Mouse (Mus musculus) embryonic stem cell, embryonic (primary cell): ENCODE measurements around the gene Kcnq1.

Experiments used
- CTCF ChIA-PET, 4 experiments: fragments of 300-600 bp in 2 of 4; fragments of 350-600 bp in 2 of 4; sonication (Branson Sonifier 250); formaldehyde crosslinking; loops; one replicate each; lab custom pipeline; 2022; ENCODE audit warnings: inconsistent platforms in 2 of 4; lab: Charles Lee
- POLR2A ChIA-PET, 4 experiments: fragments of 300-600 bp in 2 of 4; fragments of 350-600 bp in 2 of 4; sonication (Branson Sonifier 250); formaldehyde crosslinking; loops; one replicate each; lab custom pipeline; 2022; ENCODE audit warnings: antibody characterized with exemption in 4 of 4, inconsistent platforms in 1 of 4; lab: Charles Lee

Kcnq1 gene

DNA sequence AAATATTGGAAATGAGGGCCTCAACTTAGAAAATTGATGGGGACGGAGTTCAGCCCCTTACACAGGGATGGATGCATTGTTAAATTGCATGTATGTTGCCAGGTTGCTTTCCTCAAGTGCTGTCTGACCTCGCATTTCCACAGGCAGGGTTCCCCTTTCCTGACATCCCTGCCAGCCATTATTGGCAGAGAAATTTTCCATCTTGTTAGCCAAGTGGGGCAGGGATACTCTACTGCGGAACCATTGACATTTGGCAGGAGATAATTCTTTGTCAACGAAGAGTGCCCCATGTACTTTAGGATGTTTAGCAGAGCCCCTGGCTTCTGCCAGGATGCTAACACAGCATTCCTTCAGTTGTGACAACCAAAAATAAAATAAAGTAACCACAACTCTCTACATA lies 104.6 kb downstream of the Kcnq1 start:
- ChIA-PET POLR2A (interaction anchor here in 1 of 4 experiments (0.8 kb wide), 1 partner anchor 9 kb away, joined by 3 read pairs; no protein-coding TSS in a partner anchor), CTCF (no interaction called here)

DNA sequence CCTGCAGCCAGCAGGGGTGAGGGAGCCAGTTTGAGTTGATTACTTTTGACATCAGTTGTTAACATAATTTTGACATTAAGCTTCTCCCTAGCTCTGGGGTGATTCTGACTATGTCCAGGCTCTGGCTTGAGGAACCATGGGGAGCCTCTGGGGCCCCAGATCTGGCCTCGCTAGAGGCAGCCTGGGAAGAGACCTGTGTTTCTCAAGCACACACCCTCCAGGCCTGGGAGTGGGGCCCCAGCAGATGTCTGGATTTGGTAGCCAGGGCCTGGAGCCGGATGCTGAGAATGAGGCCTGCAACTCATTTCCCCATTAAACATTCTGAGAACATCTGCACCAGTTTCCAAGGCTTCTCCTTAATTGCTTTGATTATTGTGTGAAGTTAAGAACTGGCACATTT lies 145.0 kb downstream of the Kcnq1 start:
- CTCF ChIA-PET, result no interaction called here
- POLR2A ChIA-PET, result interaction anchor here in 2 of 4 experiments (0.5 to 2.5 kb wide), 6 partner anchors 7 to 45 kb away, joined by 3 to 7 read pairs (median 4); no protein-coding TSS in a partner anchor

DNA sequence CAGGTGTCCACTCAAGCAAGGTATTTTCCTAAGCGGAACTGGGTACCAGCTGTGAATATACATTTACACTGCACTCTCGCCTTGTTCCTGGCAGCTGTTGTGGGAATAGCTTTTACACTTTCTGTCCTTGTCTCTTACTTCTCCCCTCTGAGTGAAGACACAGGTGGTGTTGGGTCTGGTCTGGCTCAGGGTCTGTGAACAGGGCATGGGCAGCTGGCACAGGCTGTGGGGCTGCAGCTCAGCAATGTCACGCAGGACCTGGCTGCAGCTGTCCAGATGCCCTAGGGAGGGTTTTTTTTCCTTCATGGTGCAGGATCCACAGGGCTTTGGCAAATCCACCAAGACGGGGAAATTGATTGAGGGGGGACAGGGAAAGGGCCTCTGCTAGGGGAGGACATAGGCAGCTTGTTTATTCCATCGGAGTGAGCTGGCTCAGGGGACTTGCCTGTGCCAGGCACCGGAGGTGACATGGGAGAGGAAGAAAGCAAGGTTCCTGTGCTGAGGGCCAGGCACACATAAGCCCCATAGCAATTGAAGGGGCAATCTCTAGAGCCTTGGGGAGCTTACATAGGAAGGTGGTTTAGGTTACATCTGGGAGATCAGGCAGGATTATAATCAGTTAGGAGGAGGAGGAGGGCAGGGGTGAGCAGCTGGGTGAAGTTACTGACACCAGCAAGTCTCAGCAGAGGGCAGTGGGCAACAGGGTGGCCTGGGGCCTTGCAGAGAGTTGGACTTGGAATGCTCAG lies 147.1 kb downstream of the Kcnq1 start:
- POLR2A ChIA-PET, result interaction anchor here in 3 of 4 experiments (0.6 to 2.5 kb wide), 9 partner anchors 11 to 132 kb away, joined by 3 to 7 read pairs (median 4); no protein-coding TSS in a partner anchor
- CTCF ChIA-PET, result interaction anchor here in 2 of 4 experiments (1.1 to 1.3 kb wide), 2 partner anchors 212 to 213 kb away, joined by 3 to 4 read pairs; no protein-coding TSS in a partner anchor

DNA sequence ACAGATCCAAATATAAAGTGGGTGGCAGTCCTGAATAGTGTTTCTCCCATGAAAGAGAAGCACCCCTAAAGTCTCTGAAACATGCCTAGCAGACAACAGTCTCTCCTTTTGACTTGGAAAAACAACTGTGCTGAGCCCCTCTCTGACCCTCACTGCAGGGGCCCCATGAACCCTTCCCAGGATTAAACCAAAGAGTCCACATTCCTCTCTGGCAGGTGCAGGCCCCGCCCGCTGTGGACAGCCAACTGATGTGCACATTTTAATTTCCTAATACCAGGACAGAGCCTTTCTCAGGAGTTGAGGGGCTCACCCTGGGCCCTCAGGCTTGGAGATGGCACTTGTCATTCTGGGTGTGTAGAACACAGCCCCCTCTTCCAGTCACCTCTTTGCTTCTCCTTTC lies 148.7 kb downstream of the Kcnq1 start:
- POLR2A ChIA-PET, result interaction anchor here in 2 of 4 experiments (0.6 to 0.7 kb wide), 2 partner anchors 14 to 233 kb away, joined by 3 to 8 read pairs; no protein-coding TSS in a partner anchor
- CTCF ChIA-PET, result no interaction called here

DNA sequence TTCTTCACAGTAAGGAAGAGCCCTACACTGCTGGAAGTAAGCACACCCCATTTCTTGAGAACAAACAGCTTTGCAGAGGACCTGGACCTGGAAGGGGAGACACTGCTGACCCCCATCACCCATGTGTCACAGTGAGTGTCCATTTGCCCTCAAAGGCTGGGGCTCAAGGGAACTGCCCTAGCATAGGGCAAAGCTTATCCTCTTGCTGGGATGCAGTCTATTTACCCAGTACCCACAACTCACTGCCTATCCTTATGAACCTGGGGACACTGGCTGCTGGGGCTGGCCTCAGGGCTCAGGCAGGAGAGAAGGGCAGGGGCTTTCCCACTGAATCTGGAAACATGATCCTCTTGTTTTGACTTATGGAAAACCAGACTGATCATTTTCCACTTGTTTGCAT lies 155.1 kb downstream of the Kcnq1 start:
- ChIA-PET CTCF (no interaction called here), POLR2A (interaction anchor here in 2 of 4 experiments (1.0 to 1.3 kb wide), 4 partner anchors 9 to 253 kb away, joined by 3 to 4 read pairs (median 4); no protein-coding TSS in a partner anchor)

DNA sequence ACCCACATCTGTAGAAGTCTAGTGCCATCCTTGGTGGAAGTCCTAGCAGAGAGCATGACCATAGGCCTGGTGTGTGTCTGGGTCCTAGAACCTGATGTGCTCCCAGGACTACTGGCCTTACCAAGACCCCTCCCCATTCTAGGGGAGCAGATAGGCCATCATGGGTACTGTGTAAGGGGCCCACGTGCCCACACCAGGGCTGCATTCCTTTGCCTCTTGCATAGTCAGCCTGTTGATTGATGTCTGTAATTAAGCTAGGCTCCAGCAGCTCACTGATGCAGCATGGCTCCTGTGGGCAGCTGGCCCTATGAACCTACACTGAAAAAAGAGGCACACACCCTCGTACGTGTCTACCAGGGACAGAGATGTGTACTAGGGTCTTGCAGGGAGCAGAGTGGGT lies 157.4 kb downstream of the Kcnq1 start:
- POLR2A ChIA-PET, result interaction anchor here in 2 of 4 experiments (0.7 to 2.4 kb wide), 5 partner anchors 10 to 195 kb away, joined by 3 to 6 read pairs (median 4); no protein-coding TSS in a partner anchor
- CTCF ChIA-PET, result no interaction called here

DNA sequence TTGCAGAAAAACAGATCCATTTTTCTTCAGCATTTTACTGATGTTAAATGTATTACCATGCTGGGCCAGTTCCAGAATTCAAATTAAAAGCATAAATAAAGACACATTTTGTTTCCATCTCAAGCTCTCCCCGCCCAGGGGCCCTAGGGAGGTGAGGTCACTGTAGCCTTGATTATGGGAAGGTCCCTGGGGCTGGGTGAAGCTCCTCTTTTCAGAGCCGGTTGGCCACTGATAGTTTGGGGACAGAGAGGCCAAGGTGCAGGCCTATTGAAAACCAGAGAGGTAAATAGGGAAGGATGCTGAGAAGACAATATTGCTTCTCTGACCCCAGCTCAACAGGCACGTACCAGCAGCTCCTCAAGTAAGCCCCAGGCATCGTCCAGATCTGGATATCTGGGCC lies 157.8 kb downstream of the Kcnq1 start:
- ChIA-PET POLR2A (interaction anchor here in 2 of 4 experiments (0.7 to 2.4 kb wide), 4 partner anchors 10 to 33 kb away, joined by 3 to 6 read pairs (median 4); no protein-coding TSS in a partner anchor), CTCF (no interaction called here)

DNA sequence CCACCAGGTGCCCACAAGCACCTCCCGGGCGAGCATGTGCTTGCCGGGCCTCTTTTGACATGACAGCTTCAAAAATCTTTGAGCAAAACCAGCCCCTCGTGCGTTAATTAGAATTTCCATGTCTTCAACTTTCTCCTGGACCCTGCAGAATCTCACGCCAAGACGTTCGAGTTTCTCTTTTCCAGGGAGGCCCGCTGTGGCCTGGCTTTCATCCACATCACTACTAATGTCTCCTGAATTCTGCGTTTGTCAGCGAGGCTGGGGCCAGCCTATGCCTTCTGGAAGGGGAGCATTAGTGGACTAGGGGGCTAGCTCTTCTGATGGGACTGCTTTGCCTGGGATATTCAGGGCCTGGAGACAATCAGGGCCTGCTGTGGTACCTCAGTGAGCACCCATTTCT lies 159.2 kb downstream of the Kcnq1 start:
- ChIA-PET CTCF (no interaction called here), POLR2A (interaction anchor here in 1 of 4 experiments (0.7 to 3.4 kb wide), 3 partner anchors 11 to 1480 kb away, joined by 3 to 14 read pairs (median 10); no protein-coding TSS in a partner anchor)

DNA sequence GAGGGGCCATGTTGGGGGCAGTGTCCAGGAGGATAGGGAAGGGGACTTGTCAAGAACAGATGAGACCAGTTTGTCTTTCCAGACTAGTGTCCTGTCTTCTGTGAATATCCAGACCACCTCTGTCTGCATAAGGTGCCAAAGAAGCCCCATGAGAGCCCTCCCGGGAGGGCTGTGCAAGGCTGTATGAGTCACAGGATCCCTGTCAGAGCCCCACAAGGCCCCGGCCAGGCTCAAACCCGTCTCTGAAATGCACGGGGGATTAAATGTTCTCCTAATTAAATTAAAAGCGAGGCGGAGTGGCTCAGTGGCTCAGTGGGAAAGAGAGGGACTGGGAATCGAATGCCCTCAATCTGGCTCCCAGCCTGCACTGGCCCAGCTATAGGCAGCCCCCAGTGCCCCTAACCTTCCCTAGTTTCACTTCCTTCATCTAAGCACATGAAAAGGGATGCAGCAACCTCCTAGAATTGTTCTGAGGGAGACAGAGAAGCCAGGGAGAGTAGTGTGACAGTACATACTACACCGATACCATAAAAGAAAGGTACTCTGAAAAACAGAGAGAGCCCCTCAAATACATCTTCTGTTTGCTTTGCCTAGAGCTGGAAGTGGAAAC lies 159.8 kb downstream of the Kcnq1 start:
- POLR2A ChIA-PET, result interaction anchor here in 2 of 4 experiments (0.6 to 3.4 kb wide), 5 partner anchors 11 to 258 kb away, joined by 3 to 14 read pairs (median 5); no protein-coding TSS in a partner anchor
- CTCF ChIA-PET, result no interaction called here

DNA sequence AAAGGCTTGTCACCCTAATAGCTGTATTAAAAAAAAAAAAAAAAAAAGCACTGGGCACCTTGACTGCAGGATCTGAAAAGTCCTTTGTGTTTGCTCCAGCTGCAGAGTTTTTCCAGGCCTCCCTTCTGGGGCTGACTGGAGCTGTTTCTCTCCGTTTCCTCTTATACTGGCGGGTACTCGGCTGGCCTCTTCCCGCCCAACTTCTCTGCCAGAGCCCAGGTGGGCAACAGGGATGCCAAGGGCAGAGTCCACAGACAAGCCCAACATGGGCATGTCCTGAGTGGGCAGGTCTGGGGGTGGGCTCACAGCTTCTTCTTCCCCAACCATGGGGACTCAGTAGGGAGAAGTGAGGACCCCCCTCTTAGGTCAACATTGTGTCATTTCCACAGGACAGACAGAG lies 167.6 kb downstream of the Kcnq1 start:
- CTCF ChIA-PET, result no interaction called here

DNA sequence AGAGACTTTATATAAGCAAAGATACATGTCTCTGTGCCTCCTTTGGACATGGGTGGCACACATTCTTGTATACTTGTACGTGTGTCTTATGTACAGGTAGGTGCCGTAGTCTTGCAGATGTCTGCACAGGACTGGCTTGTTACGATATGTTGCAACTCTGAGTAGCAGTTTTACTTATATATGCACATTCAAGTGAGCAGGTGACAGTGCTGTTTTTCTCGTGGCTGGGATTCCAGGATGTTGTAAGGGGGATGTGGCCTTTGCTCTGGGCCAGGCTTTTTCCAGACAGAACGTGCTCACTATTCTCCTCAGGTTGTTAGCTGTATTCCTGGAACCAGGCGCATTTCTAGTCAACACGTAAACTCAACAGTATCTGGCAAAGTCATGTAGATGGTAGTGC lies 168.9 kb downstream of the Kcnq1 start:
- POLR2A ChIA-PET, result interaction anchor here in 2 of 4 experiments (0.8 to 6.5 kb wide), 6 partner anchors 12 to 22 kb away, joined by 3 to 47 read pairs (median 4); no protein-coding TSS in a partner anchor
- CTCF ChIA-PET, result no interaction called here

More for the DNA sequence above, 167.6 kb downstream of the Kcnq1 start:
- POLR2A ChIA-PET, result interaction anchor here (0.6 to 4.5 kb wide), 11 partner anchors 12 to 902 kb away, joined by 3 to 20 read pairs (median 4); no protein-coding TSS in a partner anchor

DNA sequence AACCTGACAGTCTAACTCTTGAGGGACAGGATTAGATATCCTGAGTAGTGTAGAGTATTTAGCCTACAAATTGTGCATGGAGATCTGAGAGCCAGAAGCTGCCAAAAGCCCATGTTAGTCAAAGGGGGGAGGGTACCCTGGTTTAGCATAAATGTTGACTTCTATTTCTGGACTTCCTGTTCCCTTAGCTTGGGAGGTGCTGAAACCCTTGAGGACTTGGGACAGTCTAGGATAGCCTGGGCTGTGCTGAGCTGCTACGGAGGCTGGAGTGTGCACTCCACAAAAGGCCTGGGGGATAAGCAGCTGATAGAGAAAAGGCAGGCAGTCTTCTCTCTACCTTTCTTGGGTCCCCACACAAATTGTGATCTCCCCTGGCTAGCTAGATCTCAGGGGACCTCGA lies 177.5 kb downstream of the Kcnq1 start:
- ChIA-PET CTCF (interaction anchor here in 1 of 4 experiments (0.6 kb wide), 1 partner anchor 66 kb away, joined by 3 read pairs; no protein-coding TSS in a partner anchor), POLR2A (interaction anchor here in 2 of 4 experiments (0.8 to 2.7 kb wide), 5 partner anchors 12 to 19 kb away, joined by 3 to 6 read pairs (median 5); no protein-coding TSS in a partner anchor)

DNA sequence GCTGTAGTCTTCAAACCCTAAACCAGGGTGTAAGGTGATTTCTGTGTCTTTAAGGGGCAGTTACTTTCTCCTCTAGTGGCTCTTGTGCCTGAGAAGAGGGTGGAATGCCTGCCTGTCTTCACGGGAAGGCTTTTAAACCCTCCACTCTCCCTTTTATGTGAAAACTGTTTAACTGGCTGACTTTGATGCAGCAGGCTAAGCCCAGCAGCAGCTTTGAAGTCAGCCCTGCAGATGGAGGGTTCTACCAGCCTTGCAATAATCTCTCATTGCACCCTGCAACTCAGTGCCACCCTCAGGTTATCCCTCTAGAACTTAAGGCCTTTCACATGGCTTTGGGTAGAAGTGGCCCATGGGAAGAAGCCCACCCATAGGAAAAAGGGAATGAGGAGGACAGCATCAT lies 178.7 kb downstream of the Kcnq1 start:
- CTCF ChIA-PET, result interaction anchor here in 1 of 4 experiments (0.6 kb wide), 1 partner anchor 211 kb away, joined by 3 read pairs; no protein-coding TSS in a partner anchor
- POLR2A ChIA-PET, result interaction anchor here in 2 of 4 experiments (0.6 to 2.7 kb wide), 3 partner anchors 12 to 55 kb away, joined by 3 to 6 read pairs (median 3); no protein-coding TSS in a partner anchor

DNA sequence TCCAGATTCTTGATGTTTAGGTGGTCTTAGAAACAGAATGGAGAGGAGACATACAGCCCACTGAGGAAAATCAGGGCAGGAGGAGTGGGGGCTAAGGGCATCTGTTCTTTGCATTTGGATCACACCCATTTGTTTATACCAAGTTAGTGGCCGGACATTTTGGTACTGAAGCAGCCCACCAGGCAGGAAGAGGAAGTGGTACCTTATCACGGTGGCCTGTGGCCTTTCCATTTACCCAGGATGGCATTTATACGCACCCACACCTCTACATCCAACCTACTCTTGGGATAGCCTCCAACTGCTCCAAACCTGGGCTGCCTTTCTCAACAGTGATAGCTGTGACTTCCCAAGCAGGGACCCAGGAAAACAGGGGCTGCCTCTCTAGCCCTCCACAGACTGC lies 179.3 kb downstream of the Kcnq1 start:
- CTCF ChIA-PET, result interaction anchor here in 1 of 4 experiments (0.6 kb wide), 1 partner anchor 24 kb away, joined by 4 read pairs; no protein-coding TSS in a partner anchor
- POLR2A ChIA-PET, result interaction anchor here in 2 of 4 experiments (1.2 to 7.2 kb wide), 3 partner anchors 7 to 12 kb away, joined by 3 to 47 read pairs (median 14); no protein-coding TSS in a partner anchor

DNA sequence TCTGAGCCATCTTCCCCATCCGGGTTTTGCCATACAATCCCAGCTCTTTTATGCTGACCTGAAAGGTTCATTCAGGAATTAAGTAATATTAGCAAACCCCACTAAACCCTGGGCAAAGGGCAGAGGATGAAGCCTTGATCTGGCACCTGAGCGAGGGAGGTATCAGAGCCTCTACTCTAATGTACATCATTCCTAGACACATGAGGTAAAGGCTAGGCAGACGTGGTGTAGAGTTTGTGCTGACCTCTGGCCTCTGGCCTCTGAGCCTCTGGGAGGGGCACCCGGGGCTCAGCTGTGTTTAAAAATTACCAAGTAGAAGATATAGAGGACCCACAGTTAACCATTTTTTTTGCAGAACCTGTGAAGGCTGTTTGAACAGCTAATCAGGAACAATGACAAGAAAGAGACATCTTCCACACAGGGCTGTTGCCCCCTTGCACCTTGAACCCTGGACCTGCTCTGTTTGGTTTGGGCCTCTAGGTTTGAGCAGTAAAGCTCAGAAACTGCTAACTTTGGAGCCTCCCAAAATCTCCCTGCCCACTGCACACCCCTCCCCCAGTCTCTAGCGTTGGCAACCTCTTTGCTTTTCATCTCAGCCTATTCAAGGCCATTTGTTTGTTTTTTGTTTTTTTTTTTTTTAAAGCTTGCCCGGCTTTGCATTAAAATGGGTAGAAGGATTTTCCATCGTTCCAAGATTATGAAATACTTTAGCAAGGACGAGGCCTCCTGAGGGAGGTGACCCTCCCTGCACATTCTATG lies 180.5 kb downstream of the Kcnq1 start:
- POLR2A ChIA-PET, result interaction anchor here in 3 of 4 experiments (0.5 to 7.2 kb wide), 13 partner anchors 8 to 1401 kb away, joined by 3 to 47 read pairs (median 8); no protein-coding TSS in a partner anchor
- CTCF ChIA-PET, result interaction anchor here in 3 of 4 experiments (0.7 to 1.0 kb wide), 4 partner anchors 179 to 1319 kb away, joined by 3 to 5 read pairs (median 4); no protein-coding TSS in a partner anchor

DNA sequence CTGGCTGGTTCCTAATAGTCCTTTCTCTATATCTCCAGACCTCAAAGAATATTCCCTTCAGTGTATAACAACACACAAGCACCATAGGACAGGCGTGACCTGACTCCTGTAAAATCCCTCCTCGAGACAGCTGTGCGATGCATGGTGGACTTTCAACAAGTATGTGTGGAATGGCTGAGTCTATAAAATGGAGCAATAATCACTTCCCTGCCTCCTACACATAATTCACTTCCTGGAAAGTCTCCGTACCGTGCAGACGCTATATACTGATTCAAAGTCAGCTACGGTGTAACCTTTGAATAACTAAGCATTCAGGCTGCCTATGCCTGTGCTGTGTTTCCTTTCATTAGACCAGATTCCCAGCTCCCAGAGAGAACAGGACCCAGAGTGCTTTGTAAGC lies 182.0 kb downstream of the Kcnq1 start:
- ChIA-PET POLR2A (interaction anchor here (0.6 to 7.2 kb wide), 8 partner anchors 8 to 177 kb away, joined by 3 to 47 read pairs (median 6); no protein-coding TSS in a partner anchor), CTCF (no interaction called here)

DNA sequence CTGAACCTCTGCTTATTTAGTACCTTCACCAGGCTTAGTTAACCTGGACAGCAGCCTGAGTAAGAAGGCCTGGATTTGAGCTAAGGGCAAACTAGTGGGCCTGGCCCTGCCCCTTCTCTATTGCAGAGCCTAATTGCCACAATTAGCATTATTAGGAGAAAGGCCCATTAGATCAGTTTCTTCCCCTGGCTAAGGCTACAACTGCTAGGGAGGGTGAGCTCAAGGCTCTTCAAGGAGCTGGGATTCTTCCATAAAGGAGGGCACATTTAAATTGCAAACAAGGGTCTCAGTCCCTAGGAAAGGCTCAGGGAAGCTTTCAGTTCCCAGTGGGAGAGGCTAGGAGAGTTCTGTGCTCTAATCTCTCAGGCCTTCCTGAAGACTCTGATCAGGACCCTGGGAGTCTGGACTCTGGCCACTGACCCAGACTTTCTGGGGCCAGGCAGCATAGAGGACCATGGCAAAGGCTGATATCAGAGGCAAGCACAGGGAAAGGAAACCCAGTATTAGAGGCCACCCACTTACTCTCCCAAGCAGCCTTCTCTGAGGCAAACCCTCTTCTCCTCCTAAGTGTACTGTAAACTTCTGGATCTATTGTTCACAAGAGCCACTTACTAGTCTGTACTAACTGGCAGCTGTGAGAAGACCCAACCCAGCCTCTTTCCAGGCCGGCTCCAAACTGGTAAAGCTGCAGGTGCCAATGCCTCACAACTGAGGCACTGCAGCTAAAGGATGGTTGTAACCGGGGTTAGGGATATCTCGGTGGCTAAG lies 183.1 kb downstream of the Kcnq1 start:
- ChIA-PET POLR2A (interaction anchor here in 3 of 4 experiments (0.7 to 7.2 kb wide), 21 partner anchors 9 to 311 kb away, joined by 3 to 47 read pairs (median 3); partner anchors contain the start of genes Cars (in 1 of the 3) and Cdkn1c (in 1 of the 3)), CTCF (interaction anchor here in 2 of 4 experiments (1.0 kb wide), 3 partner anchors 135 to 370 kb away, joined by 3 to 5 read pairs (median 4); no protein-coding TSS in a partner anchor)
